Comparison of ENCODE assay signal across 10 mouse cellular contexts in the genomic region with DNA sequence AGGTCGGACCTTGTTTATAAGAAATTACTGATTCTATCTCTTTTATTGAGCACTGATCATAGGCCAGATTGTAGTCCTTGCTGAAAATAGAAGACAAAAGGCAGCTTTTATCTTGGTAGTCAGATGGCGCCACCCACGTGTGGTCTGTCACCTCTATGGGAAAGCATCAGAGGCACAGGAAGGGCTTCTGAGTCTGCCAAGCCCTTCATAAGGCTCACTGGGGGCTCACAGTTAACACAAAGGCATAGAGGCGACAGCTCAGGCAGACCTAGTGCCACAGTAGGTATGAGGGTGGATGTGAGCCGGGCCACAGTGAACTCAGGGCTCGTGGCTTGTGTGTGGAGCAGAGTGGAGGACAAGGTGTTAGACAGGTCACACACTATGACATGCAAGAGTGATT.
DNase-seq lines count a peak whose midpoint lies in the region; TF ChIP-seq lines count a peak whose summit lies in the region.
"Had no signal": no experiment of that assay in that cellular context is flagged by ENCODE, and none has a peak within 500 bp of the region (broad histone marks: within the 10 kb centered on the region; RNA-seq: fewer than 3 reads in every experiment).

No protein-coding gene starts in this region.

- 70% methylated on average over 6 of the region's 6 CpGs for WGBS in lung, adult 2 months

- TF ChIP-seq CTCF in left cerebral cortex, adult 2 months (IDR thresholded peaks at IDR 0.05), result no peak
- no peak for TF ChIP-seq CTCF in gastrocnemius, adult 2 months (IDR thresholded peaks at IDR 0.05)
- no peak for TF ChIP-seq CTCF in lung, adult 2 months (IDR thresholded peaks at IDR 0.05; ENCODE audit: insufficient read depth, low read length)

- TF ChIP-seq POLR2A in lung, adult 2 months (IDR thresholded peaks at IDR 0.05; ENCODE audit: borderline replicate concordance, extremely low read depth, low read depth, low read length), result no peak

- H3K4me3 ChIP-seq in left cerebral cortex, adult 2 months, result no peak overlapping the region
- no peak overlapping the region for H3K4me3 ChIP-seq in gastrocnemius, adult 2 months
- H3K4me3 ChIP-seq in lung, adult 2 months (replicated peaks; ENCODE audit: extremely low read depth, low read depth, low read length), result no peak overlapping the region
- H3K4me3 ChIP-seq: hindbrain, embryonic 15.5 days; midbrain, embryonic 12.5 days had no signal

- no peak for DNase-seq in left cerebral cortex, adult 2 months (ENCODE audit: extremely low spot score in 1 of 2, low spot score in 2 of 2)
- DNase-seq in left cerebral cortex, postnatal 36 days (ENCODE audit: low spot score in 2 of 2), result no peak
- DNase-seq in cerebellum, postnatal 25 days, result peak; percentile 63 to 64
- DNase-seq in layer of hippocampus, adult 9-11 months, result peak; percentile 90
- no peak for DNase-seq in lung, postnatal 14 days
- DNase-seq in gastrocnemius, adult 2 months, result no peak
- no peak for DNase-seq in lung, adult 2 months
- DNase-seq: gastrocnemius, postnatal 14 days had no signal

- H3K4me1 ChIP-seq in lung, adult 2 months (ENCODE audit: control insufficient read depth, insufficient read depth, low read length), result no peaks in the 10 kb centered on the region
- H3K4me1 ChIP-seq: hindbrain, embryonic 15.5 days; midbrain, embryonic 12.5 days had no signal

- peak overlapping the region; percentile 42; the same call in 1 of the 2 replicates for H3K27ac ChIP-seq in left cerebral cortex, adult 2 months
- no peak overlapping the region for H3K27ac ChIP-seq in gastrocnemius, adult 2 months
- H3K27ac ChIP-seq: hindbrain, embryonic 15.5 days; midbrain, embryonic 12.5 days had no signal

- intact Hi-C loops in left cerebral cortex, adult 2 months (cut with DNase I), result loop anchor here (1.0 to 10.0 kb wide), 3 partner anchors 66 to 529 kb away; a partner anchor contains a TSS
- intact Hi-C loops in left cerebral cortex, postnatal 36 days (cut with DNase I), result loop anchor here (2.0 to 5.0 kb wide), 3 partner anchors 66 to 181 kb away; a partner anchor contains a TSS
- intact Hi-C loops in gastrocnemius, adult 2 months (cut with DNase I), result loop anchor here (2.0 kb wide), 1 partner anchor 185 kb away; no protein-coding TSS in a partner anchor

Comparison
In these comparisons a context has a peak if more than half of its experiments do, and no peak if none do; other contexts are left out.
1. DNase-seq: peak in cerebellum, postnatal 25 days (2 of 2) and layer of hippocampus, adult 9-11 months (single experiment); none in left cerebral cortex, adult 2 months (0 of 2), left cerebral cortex, postnatal 36 days (0 of 2), lung, postnatal 14 days (single experiment), gastrocnemius, adult 2 months (single experiment) and lung, adult 2 months (single experiment).